Mouse (Mus musculus) heart, adult 2 months (tissue): ENCODE results near the gene Ephb1. TPM values are rescaled to one million over a fixed set of nuclear protein-coding genes. Genes with fewer than 3 reads are reported as not detected.

Experiments
- DNase-seq, 2 experiments: peaks; one replicate each; pipeline ENCODE4 v3.0.0; 2021
- H3K27ac ChIP-seq: fragments of 200-600 bp; 2 replicates; pipeline ENCODE4 v1.8.1; 2022
- H3K27me3 ChIP-seq: fragments of 200-500 bp; 2 replicates; pipeline ENCODE4 v1.6.1; 2012; ENCODE audit warnings: mild to moderate bottlenecking, low read length, inconsistent platforms, mixed read lengths; ENCODE audit not compliant: control insufficient read depth, insufficient read depth
- H3K36me3 ChIP-seq: fragments of 200-500 bp; 2 replicates; pipeline ENCODE4 v1.6.1; 2012; ENCODE audit warnings: low read length, inconsistent platforms; ENCODE audit not compliant: control insufficient read depth, insufficient read depth
- H3K4me1 ChIP-seq: fragments of 200-500 bp; 2 replicates; pipeline ENCODE4 v1.6.1; 2011; ENCODE audit warnings: low read length; ENCODE audit not compliant: control insufficient read depth, insufficient read depth
- H3K4me3 ChIP-seq: fragments of 200-600 bp; 2 replicates; pipeline ENCODE4 v1.8.1; 2022
- H3K79me2 ChIP-seq: fragments of 200-500 bp; replicated peaks from 2 replicates; pipeline ENCODE4 v1.6.1; 2012; ENCODE audit warnings: mild to moderate bottlenecking, inconsistent platforms, low read length, moderate library complexity, mixed read lengths; ENCODE audit not compliant: control insufficient read depth, insufficient read depth
- H3K9ac ChIP-seq: fragments of 200-500 bp; 2 replicates; pipeline ENCODE4 v1.6.1; 2012; ENCODE audit warnings: low read depth, mild to moderate bottlenecking, control low read depth, inconsistent platforms, low read length, mixed read lengths
- CTCF ChIP-seq: fragments of 200-600 bp; IDR thresholded peaks from 2 replicates; pipeline ENCODE4 v1.8.1; 2022; ENCODE audit warnings: antibody characterized with exemption, mild to moderate bottlenecking, moderate library complexity
- EP300 ChIP-seq: fragments of 200-500 bp; IDR thresholded peaks from 2 replicates; pipeline ENCODE4 v1.6.1; 2011; ENCODE audit warnings: low read depth, low read length, control low read depth; ENCODE audit not compliant: insufficient read depth
- POLR2A ChIP-seq: fragments of 200-500 bp; IDR thresholded peaks from 2 replicates; pipeline ENCODE4 v1.6.1; 2011; ENCODE audit warnings: mild to moderate bottlenecking, low read depth, low read length, control low read depth; ENCODE audit not compliant: insufficient read depth
- WGBS: fragments of 180-500 bp; shearing (Covaris S2); methylation state at CpG from one replicate; pipeline ENCODE4 v1.1.7; 2018; 5-methylcytosine and 5-hydroxymethylcytosine counted together
- intact Hi-C: fragments of 180-260 bp; cut with DNase I; formaldehyde crosslinking; loops from one replicate; pipeline ENCODE4 v1.15.1; 2025
- polyA plus RNA-seq: library from polyadenylated mRNA; depleted of rRNA; stranded (reverse); fragments of >200 nt; gene quantifications from 2 replicates; pipeline ENCODE4 v1.2.3, GENCODE M21; 2012
- total RNA-seq, 2 experiments: library from RNA; stranded (reverse); gene quantifications; 2 replicates each; pipeline ENCODE4 v1.2.3; 2021

The Ephb1 gene
- total and polyA plus RNA-seq, 3 experiments = 3.1 to 23.3 (median 21.2) TPM

DNA sequence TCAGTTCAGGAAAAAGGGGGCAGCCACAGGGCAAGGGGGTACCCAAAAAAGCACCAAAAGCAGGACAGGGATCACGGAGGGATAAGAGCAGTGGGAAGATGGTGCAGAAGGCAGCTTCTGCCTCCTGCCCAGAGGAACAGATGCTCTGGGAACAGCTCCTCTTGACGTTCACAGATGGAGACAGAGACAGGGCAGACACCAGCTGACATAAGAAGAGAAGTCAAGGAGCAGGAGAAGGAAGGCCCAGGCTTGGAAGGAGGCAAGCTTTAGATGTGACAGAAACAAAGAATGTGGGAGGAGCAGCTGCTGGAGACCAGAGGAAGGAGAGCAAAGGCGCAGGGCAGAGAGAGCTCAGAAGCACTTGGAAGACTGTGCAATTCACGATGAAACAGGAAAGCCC lies 398.3 kb downstream of the Ephb1 start:
- no peaks in the 10 kb centered on the region for H3K27me3 ChIP-seq
- H3K9ac ChIP-seq = no peak overlapping the region
- H3K4me3 ChIP-seq = no peak overlapping the region
- H3K36me3 ChIP-seq = no peaks in the 10 kb centered on the region
- intact Hi-C loops = no loop called here
- no peaks in the 10 kb centered on the region for H3K79me2 ChIP-seq
- DNase-seq = no peak
- WGBS = 48% methylated on average over 4 of the region's 4 CpGs
- no peak overlapping the region for H3K27ac ChIP-seq
- TF ChIP-seq CTCF (no peak), POLR2A (no peak), EP300 (no peak)
- H3K4me1 ChIP-seq = no peaks in the 10 kb centered on the region

DNA sequence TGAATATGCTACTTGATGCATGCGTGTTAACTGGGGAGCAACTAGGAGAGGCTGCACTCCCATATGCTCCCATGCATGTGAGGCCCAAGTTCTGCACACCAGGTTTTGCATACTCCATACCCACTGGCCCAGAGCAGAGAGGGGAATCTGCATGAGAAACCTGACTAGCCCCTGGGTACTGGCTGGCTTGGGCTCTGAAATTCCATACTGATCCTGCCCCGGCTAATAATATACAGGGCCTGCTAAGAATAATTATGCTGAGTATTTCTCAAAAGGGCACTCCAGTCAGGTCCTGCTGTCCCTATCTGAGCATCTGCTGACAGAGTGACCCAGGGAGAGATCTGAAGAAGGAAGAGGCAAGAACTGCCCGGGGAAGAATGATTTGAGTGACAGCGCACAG lies 400.0 kb downstream of the Ephb1 start:
- H3K79me2 ChIP-seq = no peaks in the 10 kb centered on the region
- H3K27me3 ChIP-seq = no peaks in the 10 kb centered on the region
- TF ChIP-seq CTCF = no peak
- no peaks in the 10 kb centered on the region for H3K36me3 ChIP-seq
- 78% methylated on average over 4 of the region's 4 CpGs for WGBS
- H3K9ac ChIP-seq = no peak overlapping the region
- DNase-seq = peak in 1 of 2 experiments; percentile 7
- H3K4me3 ChIP-seq = no peak overlapping the region
- no peak overlapping the region for H3K27ac ChIP-seq
- intact Hi-C loops = no loop called here
- no peaks in the 10 kb centered on the region for H3K4me1 ChIP-seq

- Histone ChIP-seq H3K36me3 (no peaks in the 10 kb centered on the region), H3K27me3 (no peaks in the 10 kb centered on the region), H3K79me2 (no peaks in the 10 kb centered on the region), H3K4me1 (no peaks in the 10 kb centered on the region), H3K4me3 (no peak overlapping the region), H3K9ac (no peak overlapping the region), H3K27ac (no peak overlapping the region)
- intact Hi-C loops = no loop called here
- TF ChIP-seq POLR2A (no peak), EP300 (no peak), CTCF (no peak)
- WGBS = 29% methylated on average over 3 of the region's 3 CpGs
- DNase-seq = no peak
Measured at GRCm38 (mm10) chr9:101950101-101950500, 404.4 kb downstream of the Ephb1 start.

- Histone ChIP-seq H3K36me3 (no peaks in the 10 kb centered on the region), H3K79me2 (no peaks in the 10 kb centered on the region)
- no peak for TF ChIP-seq EP300
- no peak for TF ChIP-seq POLR2A
- no peak for TF ChIP-seq CTCF
Measured at GRCm38 (mm10) chr9:101945814-101946213, 408.7 kb downstream of the Ephb1 start.

DNA sequence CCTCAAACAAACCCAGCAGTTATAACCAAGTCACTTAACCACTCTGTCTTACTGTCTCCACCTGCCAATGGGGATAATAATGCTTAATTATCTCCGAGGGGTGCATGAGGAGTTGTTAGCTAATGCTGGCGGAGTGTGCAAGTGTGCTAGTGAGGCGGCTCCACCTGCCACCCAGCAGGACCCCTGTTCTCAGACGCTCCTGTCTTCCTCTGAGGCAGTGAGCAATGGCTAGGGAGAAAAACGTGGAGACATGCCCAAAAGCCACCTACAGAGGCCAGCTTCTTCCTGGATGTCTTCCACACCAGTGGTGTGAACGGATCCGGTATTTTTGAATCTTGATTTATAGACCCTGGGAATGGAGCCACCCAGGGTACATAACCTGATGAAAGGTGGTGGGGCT lies 409.2 kb downstream of the Ephb1 start:
- H3K27ac ChIP-seq = no peak overlapping the region
- no peaks in the 10 kb centered on the region for H3K36me3 ChIP-seq
- no peak for DNase-seq
- H3K79me2 ChIP-seq = no peaks in the 10 kb centered on the region
- intact Hi-C loops = no loop called here
- TF ChIP-seq EP300 = no peak
- TF ChIP-seq POLR2A = no peak
- no peak for TF ChIP-seq CTCF
- no peak overlapping the region for H3K4me3 ChIP-seq
- no peak overlapping the region for H3K9ac ChIP-seq
- 72% methylated on average over 7 of the region's 7 CpGs for WGBS
- no peaks in the 10 kb centered on the region; the same call in 1 of the 2 replicates for H3K27me3 ChIP-seq
- no peaks in the 10 kb centered on the region for H3K4me1 ChIP-seq

More at GRCm38 (mm10) chr9:101945814-101946213, 408.7 kb downstream of the Ephb1 start:
- intact Hi-C loops = no loop called here
- 81% methylated on average over 4 of the region's 4 CpGs for WGBS
- H3K27me3 ChIP-seq = no peaks in the 10 kb centered on the region; the same call in 1 of the 2 replicates
- no peaks in the 10 kb centered on the region for H3K4me1 ChIP-seq
- no peak for DNase-seq
- no peak overlapping the region for H3K4me3 ChIP-seq
- H3K27ac ChIP-seq = no peak overlapping the region
- no peak overlapping the region for H3K9ac ChIP-seq

DNA sequence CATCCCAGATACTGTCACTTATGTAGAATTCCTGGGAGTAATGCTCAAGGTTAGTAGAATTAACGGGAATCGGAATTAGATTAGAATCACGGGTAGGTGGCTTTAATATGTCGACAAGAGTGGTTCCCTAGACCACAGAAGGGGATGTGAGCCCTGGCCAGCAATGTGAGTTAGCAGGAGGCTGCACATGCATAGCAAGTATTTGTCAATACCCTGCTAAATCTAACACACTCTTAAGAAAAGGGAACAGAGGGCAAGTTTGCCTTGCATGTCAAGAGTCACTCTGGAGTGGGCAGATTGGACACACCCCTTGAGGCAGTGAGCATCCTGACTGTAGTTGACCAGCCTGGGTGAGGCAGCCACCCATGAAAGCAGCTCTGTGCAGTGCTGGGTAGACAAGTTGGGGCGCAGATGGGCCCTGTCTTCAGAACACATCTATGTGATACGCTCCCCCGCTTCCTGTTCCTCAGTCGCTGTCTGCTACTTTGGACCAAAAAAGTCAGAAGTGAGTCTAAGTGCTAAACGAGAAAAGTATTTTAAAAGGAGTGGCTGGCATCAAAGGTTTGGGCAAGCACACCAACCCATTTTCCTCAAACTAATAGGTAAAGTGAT lies 412.3 kb downstream of the Ephb1 start:
- intact Hi-C loops = no loop called here
- TF ChIP-seq CTCF = no peak
- no peak for TF ChIP-seq POLR2A
- no peak for TF ChIP-seq EP300
- H3K27ac ChIP-seq = no peak overlapping the region
- H3K9ac ChIP-seq = no peak overlapping the region
- no peak overlapping the region for H3K4me3 ChIP-seq
- WGBS = 77% methylated on average over 9 of the region's 9 CpGs
- DNase-seq = no peak
- H3K36me3 ChIP-seq = no peaks in the 10 kb centered on the region
- no peaks in the 10 kb centered on the region for H3K4me1 ChIP-seq
- H3K79me2 ChIP-seq = no peaks in the 10 kb centered on the region
- no peaks in the 10 kb centered on the region; the same call in 1 of the 2 replicates for H3K27me3 ChIP-seq
